Mouse (Mus musculus) forebrain, embryonic 13.5 days (tissue): ENCODE data around the gene Golph3l. TPM values are rescaled to one million over a fixed set of nuclear protein-coding genes. Genes with fewer than 3 reads are reported as not detected.
A peak's percentile ranks its signal among the peaks of the same experiment; 100 is the strongest.
"Not testable (repeated sequence)": the region's sequence is repeated elsewhere in the genome, so short reads cannot be mapped to it uniquely, and the experiment has no call there.

Experiments
- ATAC-seq: fragments of 200-750 bp; cut with Nextera tagmentation; 2 replicates; pipeline ENCODE4 v1.8.0; 2017
- H3K27ac ChIP-seq: fragments of 300-500 bp; sonication (generic); 2 replicates; pipeline ENCODE4 v1.5.1; 2015; ENCODE audit warnings: inconsistent platforms, mild to moderate bottlenecking, moderate library complexity
- H3K27me3 ChIP-seq: fragments of 300-500 bp; sonication (generic); 2 replicates; pipeline ENCODE4 v1.6.1; 2015; ENCODE audit warnings: mild to moderate bottlenecking, inconsistent platforms
- H3K36me3 ChIP-seq: fragments of 300-500 bp; sonication (generic); 2 replicates; pipeline ENCODE4 v1.6.1; 2015; ENCODE audit warnings: mild to moderate bottlenecking, inconsistent platforms; ENCODE audit not compliant: poor library complexity, severe bottlenecking
- H3K4me1 ChIP-seq: fragments of 300-500 bp; sonication (generic); 2 replicates; pipeline ENCODE4 v1.6.1; 2015; ENCODE audit warnings: inconsistent platforms
- H3K4me2 ChIP-seq: fragments of 300-500 bp; sonication (generic); 2 replicates; pipeline ENCODE4 v1.6.1; 2015; ENCODE audit warnings: inconsistent platforms, mild to moderate bottlenecking, moderate library complexity
- H3K4me3 ChIP-seq: fragments of 300-500 bp; sonication (generic); 2 replicates; pipeline ENCODE4 v1.5.1; 2015; ENCODE audit warnings: mild to moderate bottlenecking, inconsistent platforms
- H3K9ac ChIP-seq: fragments of 300-500 bp; sonication (generic); 2 replicates; pipeline ENCODE4 v1.6.1; 2015; ENCODE audit warnings: mild to moderate bottlenecking, inconsistent platforms
- H3K9me3 ChIP-seq: fragments of 300-500 bp; sonication (generic); replicated peaks from 2 replicates; pipeline ENCODE4 v1.6.1; 2016; ENCODE audit warnings: inconsistent platforms
- WGBS: fragments of 180-500 bp; shearing (Covaris S2); methylation state at CpG from one replicate; pipeline ENCODE4 v1.1.7; 2015; 5-methylcytosine and 5-hydroxymethylcytosine counted together
- polyA plus RNA-seq: library from polyadenylated mRNA; unstranded; fragments of >200 nt; fragmentation: Nextera tagmentation; extraction: Ambion mirVana; gene quantifications from 2 replicates; pipeline ENCODE4 v1.2.1, GENCODE M21; 2015

The Golph3l gene
- polyA plus RNA-seq, 1 experiment from 2014 or later, result 35.6 TPM

DNA sequence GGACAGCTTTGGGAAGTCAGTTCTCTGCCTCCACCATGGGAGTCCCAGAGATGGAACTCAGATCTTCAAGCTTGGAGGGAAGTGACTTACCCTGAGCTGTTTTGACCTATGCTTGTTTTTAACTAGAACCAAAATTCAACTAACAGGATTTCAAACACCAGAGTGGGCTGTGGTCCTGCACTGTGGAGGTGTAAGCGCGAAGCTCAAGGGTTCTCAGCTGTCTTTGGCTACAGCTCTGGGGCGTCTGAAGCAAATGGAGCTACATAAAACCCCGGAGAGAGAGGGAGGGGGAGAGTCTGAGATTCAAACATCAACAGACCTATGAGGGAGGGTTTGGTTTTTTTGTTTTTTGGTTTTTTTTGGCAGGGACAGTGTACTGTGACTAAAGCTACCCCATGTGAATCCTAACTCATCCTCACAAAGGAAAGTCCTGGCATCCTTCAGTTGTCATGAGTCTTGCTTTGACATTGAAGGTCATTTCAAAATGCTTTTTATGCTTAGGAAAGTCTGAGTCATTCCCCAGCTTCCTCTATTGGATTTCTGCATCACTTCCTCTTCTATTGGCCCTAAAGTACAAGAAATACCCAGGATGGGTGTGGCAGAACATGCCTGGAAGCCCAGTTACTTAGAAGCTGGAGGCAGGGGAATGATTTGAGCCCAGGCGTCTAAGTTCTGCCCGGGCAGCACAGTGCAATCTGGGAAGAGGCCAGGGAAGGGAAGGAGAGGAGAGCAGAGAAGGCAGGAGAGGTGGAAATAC, 61.7 kb downstream of the Golph3l start:
- Histone ChIP-seq H3K27ac (no peak overlapping the region), H3K4me1 (no peaks in the 10 kb centered on the region), H3K4me3 (no peak overlapping the region), H3K4me2 (no peak overlapping the region), H3K9me3 (no peaks in the 10 kb centered on the region), H3K9ac (no peak overlapping the region), H3K36me3 (no peaks in the 10 kb centered on the region), H3K27me3 (no peaks in the 10 kb centered on the region)
- 78% methylated on average over 6 of the region's 6 CpGs for WGBS
- ATAC-seq, result no peak

- no peaks in the 10 kb centered on the region for H3K36me3 ChIP-seq
- ATAC-seq, result no peak
- H3K9ac ChIP-seq, result no peak overlapping the region
- no peak overlapping the region for H3K4me3 ChIP-seq
- H3K27ac ChIP-seq, result no peak overlapping the region
- no peaks in the 10 kb centered on the region for H3K9me3 ChIP-seq
- no peaks in the 10 kb centered on the region for H3K27me3 ChIP-seq
- H3K4me2 ChIP-seq, result no peak overlapping the region
- WGBS, result 93% methylated on average over 3 of the region's 3 CpGs
- H3K4me1 ChIP-seq, result no peaks in the 10 kb centered on the region
Measured at GRCm38 (mm10) chr3:95651033-95651373, 62.3 kb downstream of the Golph3l start.

GRCm38 (mm10) chr3:95651391-95652203, 62.9 kb downstream of the Golph3l start:
- Histone ChIP-seq H3K9ac (no peak overlapping the region), H3K4me3 (no peak overlapping the region), H3K4me1 (no peaks in the 10 kb centered on the region), H3K27ac (no peak overlapping the region), H3K27me3 (no peaks in the 10 kb centered on the region), H3K9me3 (no peaks in the 10 kb centered on the region), H3K36me3 (no peaks in the 10 kb centered on the region), H3K4me2 (no peak overlapping the region)
- WGBS, result 93% methylated on average over 16 of the region's 16 CpGs
- no peak for ATAC-seq

- ATAC-seq, result no peak
- Histone ChIP-seq H3K9me3 (no peaks in the 10 kb centered on the region), H3K4me2 (no peak overlapping the region), H3K9ac (no peak overlapping the region), H3K4me1 (no peaks in the 10 kb centered on the region), H3K36me3 (no peaks in the 10 kb centered on the region), H3K4me3 (no peak overlapping the region), H3K27me3 (no peaks in the 10 kb centered on the region), H3K27ac (no peak overlapping the region)
- 49% methylated on average over 7 of the region's 7 CpGs for WGBS
Measured at GRCm38 (mm10) chr3:95652204-95652811, 63.6 kb downstream of the Golph3l start.

DNA sequence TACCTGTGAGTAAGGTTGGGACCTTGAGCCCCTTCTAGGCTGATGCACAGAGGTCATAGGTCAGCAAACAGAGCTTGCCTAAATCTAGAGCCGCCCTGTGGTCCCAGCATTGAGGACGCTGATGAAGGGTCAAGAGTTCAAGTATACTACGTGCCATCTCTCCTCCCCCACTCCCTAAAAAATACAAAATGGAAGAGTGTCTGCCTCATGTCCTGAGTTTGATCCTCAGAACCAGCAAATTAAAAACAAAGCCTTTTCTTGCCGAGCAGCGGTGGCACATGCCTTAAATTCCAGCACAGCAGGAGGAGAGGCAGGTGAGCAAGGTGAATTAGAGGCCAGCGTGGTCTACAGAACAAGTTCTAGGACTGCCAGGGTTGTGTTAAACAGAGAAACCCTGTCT, 64.1 kb downstream of the Golph3l start:
- Histone ChIP-seq H3K36me3 (no peaks in the 10 kb centered on the region), H3K27ac (no peak overlapping the region), H3K9ac (no peak overlapping the region), H3K27me3 (no peaks in the 10 kb centered on the region), H3K4me1 (0 out of 2 replicates have a peak, but pooled peaks cover 3% of the 10 kb centered on the region), H3K4me3 (no peak overlapping the region), H3K4me2 (no peak overlapping the region), H3K9me3 (no peaks in the 10 kb centered on the region)
- ATAC-seq, result no peak
- 19% methylated on average over 6 of the region's 6 CpGs for WGBS

- ATAC-seq, result no peak
- 0 out of 2 replicates have a peak, but pooled peaks cover 6% of the 10 kb centered on the region for H3K4me1 ChIP-seq
- no peaks in the 10 kb centered on the region for H3K36me3 ChIP-seq
- H3K9ac ChIP-seq, result no peak overlapping the region
- 21% methylated on average over 11 of the region's 11 CpGs for WGBS
- no peak overlapping the region for H3K4me2 ChIP-seq
- no peaks in the 10 kb centered on the region for H3K27me3 ChIP-seq
- no peak overlapping the region for H3K27ac ChIP-seq
- no peaks in the 10 kb centered on the region for H3K9me3 ChIP-seq
- no peak overlapping the region for H3K4me3 ChIP-seq
Measured at GRCm38 (mm10) chr3:95653473-95654034, 64.8 kb downstream of the Golph3l start.

DNA sequence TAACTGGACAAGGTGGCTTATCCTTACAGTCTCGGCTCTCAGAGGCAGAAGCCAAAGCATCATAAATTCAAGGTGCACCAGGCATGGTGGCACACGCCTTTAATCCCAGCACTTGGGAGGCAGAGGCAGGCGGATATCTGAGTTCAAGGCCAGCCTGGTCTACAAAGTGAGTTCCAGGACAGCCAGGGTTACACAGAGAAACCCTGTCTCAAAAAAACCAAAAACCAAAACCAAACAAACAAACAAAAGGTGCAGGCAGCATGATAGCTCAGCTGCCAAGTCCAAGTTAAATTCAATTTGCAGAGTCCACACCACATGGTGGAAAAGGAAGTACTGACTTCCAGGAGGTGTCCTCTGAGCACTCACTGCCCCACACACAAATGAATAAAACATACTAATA, 65.6 kb downstream of the Golph3l start:
- not testable (repeated sequence) for H3K9ac ChIP-seq, H3K27ac ChIP-seq, H3K27me3 ChIP-seq, H3K4me3 ChIP-seq, H3K36me3 ChIP-seq, H3K4me1 ChIP-seq, H3K4me2 ChIP-seq, ATAC-seq, H3K9me3 ChIP-seq
- 96% methylated on average over 3 of the region's 3 CpGs for WGBS

DNA sequence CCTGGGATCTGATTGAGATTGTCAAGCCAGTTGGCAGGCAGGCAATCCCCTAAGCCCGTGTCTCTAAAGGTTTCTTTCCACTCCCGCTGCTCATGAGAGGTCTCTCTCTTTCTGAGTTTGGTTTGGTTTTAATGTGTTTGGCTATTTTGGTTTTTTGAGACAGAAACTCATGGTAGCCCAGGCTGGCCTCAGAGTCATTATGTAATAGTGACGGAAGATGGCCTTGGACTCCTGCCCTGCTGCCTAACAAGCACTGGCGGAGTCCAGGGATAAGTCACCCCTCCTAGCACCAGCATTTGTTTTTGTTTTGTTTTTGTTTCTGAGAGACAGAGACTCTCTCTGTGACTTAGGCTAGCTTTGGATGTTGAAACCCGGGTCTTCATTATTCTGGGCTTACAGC, 66.7 kb downstream of the Golph3l start:
- ATAC-seq, result no peak

GRCm38 (mm10) chr3:95657108-95657507, 68.4 kb downstream of the Golph3l start:
- ATAC-seq, result no peak
- no peak overlapping the region for H3K4me3 ChIP-seq
- WGBS, result 97% methylated on average over 3 of the region's 3 CpGs
- H3K36me3 ChIP-seq, result peaks cover 14% of the 10 kb centered on the region
- H3K9ac ChIP-seq, result 0 out of 2 replicates have a peak overlapping the region, but pooled peaks have one; percentile 8
- no peak overlapping the region for H3K4me2 ChIP-seq
- H3K9me3 ChIP-seq, result no peaks in the 10 kb centered on the region
- no peaks in the 10 kb centered on the region for H3K27me3 ChIP-seq
- H3K4me1 ChIP-seq, result peaks cover 25% of the 10 kb centered on the region
- H3K27ac ChIP-seq, result no peak overlapping the region

More for the DNA sequence above, 66.7 kb downstream of the Golph3l start:
- Histone ChIP-seq H3K4me1 (peaks cover 9% of the 10 kb centered on the region), H3K27ac (no peak overlapping the region), H3K9me3 (no peaks in the 10 kb centered on the region), H3K27me3 (no peaks in the 10 kb centered on the region), H3K36me3 (peaks cover under 1% of the 10 kb centered on the region; the same call in 1 of the 2 replicates), H3K4me3 (no peak overlapping the region), H3K4me2 (no peak overlapping the region), H3K9ac (no peak overlapping the region)
- 88% methylated on average over 5 of the region's 5 CpGs for WGBS

DNA sequence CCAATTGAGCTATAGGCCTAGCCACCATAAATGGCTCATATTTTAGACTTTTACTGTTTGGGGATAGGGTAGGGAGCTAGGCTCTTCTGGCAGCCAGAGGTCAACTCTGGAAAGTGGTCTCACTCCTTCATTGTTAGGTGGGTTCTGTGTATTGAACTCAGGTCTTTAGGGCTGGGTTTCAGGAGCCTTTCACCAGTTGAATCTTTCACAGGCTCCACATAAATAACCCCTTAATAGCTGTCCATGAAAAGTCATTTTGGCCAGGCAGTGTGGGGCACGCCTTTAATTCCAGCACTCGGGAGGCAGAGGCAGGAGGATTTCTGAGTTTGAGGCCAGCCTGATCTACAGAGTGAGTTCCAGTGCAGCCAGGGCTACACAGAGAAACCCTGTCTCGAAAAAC, 69.0 kb downstream of the Golph3l start:
- 90% methylated on average over 3 of the region's 3 CpGs for WGBS
- peak overlapping the region; percentile 99; the same call in 1 of the 2 replicates for H3K9ac ChIP-seq
- no peak overlapping the region for H3K27ac ChIP-seq

DNA sequence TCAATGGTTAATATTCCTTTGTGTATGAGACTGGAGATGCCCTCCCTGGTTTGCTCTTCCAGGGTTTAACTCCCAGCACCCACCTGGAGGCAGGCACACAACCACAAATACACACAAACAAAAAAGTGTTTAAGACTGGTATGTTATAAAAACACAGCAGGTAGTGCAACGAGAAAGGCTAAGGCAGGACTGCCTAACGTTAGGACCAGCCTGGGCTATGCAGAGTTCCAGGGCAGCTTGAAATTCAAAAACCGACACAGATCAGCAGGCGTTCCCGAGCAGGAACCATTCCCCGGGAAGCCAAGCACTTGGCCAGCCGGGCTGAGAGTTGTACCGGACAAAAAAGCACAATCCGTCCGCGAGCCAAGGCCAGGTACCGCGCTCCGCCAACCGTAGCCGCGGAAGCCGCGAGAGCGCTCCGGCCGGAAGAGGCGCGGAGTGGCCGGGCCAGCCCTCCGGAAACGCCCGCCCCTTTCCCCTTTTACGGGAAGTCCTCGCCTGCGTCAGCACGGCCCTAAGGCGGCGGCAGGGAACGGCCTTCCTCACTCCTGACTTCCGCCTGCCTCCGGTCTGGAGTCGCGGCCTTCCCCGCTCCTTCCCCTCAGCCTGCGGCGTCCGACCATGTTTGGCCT, 69.6 kb downstream of the Golph3l start, which contains the start of gene Mcl1:
Gene Mcl1, plus strand, starts transcription at position 553 of the 632 bp plus-strand sequence.
- Histone ChIP-seq H3K27me3 (no peaks in the 10 kb centered on the region), H3K36me3 (peaks cover 24% of the 10 kb centered on the region), H3K27ac (peak within 1 kb of the TSS; percentile 97), H3K4me3 (peak within 1 kb of the TSS; percentile 99), H3K9ac (peak within 1 kb of the TSS; percentile 99), H3K9me3 (no peaks in the 10 kb centered on the region), H3K4me2 (peak within 1 kb of the TSS; percentile 91), H3K4me1 (peaks cover 37% of the 10 kb centered on the region)
- under 1% methylated on average over 36 of the region's 43 CpGs for WGBS
- peak; percentile 98 for ATAC-seq

More for the DNA sequence above, 69.0 kb downstream of the Golph3l start:
- Histone ChIP-seq H3K4me2 (peak overlapping the region; percentile 91), H3K9me3 (no peaks in the 10 kb centered on the region), H3K36me3 (peaks cover 20% of the 10 kb centered on the region), H3K4me3 (peak overlapping the region; percentile 99), H3K4me1 (peaks cover 31% of the 10 kb centered on the region), H3K27me3 (no peaks in the 10 kb centered on the region)
- no peak for ATAC-seq
